Mouse (Mus musculus) forebrain, embryonic 15.5 days (tissue): ENCODE data around the gene Irx5. TPM values are rescaled to one million over a fixed set of nuclear protein-coding genes. Genes with fewer than 3 reads are reported as not detected.

Experiments used
- ATAC-seq: fragments of 200-750 bp; cut with Nextera tagmentation; replicated peaks from 2 replicates; pipeline ENCODE4 v1.8.0; 2017; ENCODE audit warnings: mild to moderate bottlenecking, moderate TSS enrichment, moderate library complexity
- H3K27ac ChIP-seq: fragments of 300-500 bp; sonication (generic); replicated peaks from 2 replicates; pipeline ENCODE4 v1.5.1; 2015; ENCODE audit warnings: mild to moderate bottlenecking, inconsistent platforms
- H3K27me3 ChIP-seq: fragments of 300-500 bp; sonication (generic); 2 replicates; pipeline ENCODE4 v1.6.1; 2015; ENCODE audit warnings: inconsistent platforms
- H3K36me3 ChIP-seq: fragments of 300-500 bp; sonication (generic); 2 replicates; pipeline ENCODE4 v1.6.1; 2015; ENCODE audit warnings: mild to moderate bottlenecking, inconsistent platforms
- H3K4me1 ChIP-seq: fragments of 300-500 bp; sonication (generic); 2 replicates; pipeline ENCODE4 v1.6.1; 2015; ENCODE audit warnings: inconsistent platforms
- H3K4me2 ChIP-seq: fragments of 300-500 bp; sonication (generic); replicated peaks from 2 replicates; pipeline ENCODE4 v1.6.1; 2015; ENCODE audit warnings: mild to moderate bottlenecking, inconsistent platforms
- H3K4me3 ChIP-seq: fragments of 300-500 bp; sonication (generic); 2 replicates; pipeline ENCODE4 v1.5.1; 2015; ENCODE audit warnings: mild to moderate bottlenecking, inconsistent platforms
- H3K9ac ChIP-seq: fragments of 300-500 bp; sonication (generic); replicated peaks from 2 replicates; pipeline ENCODE4 v1.6.1; 2015; ENCODE audit warnings: mild to moderate bottlenecking, inconsistent platforms
- H3K9me3 ChIP-seq: fragments of 300-500 bp; sonication (generic); 2 replicates; pipeline ENCODE4 v1.6.1; 2016; ENCODE audit warnings: inconsistent platforms
- WGBS: fragments of 180-500 bp; shearing (Covaris S2); methylation state at CpG from one replicate; pipeline ENCODE4 v1.1.7; 2015; ENCODE audit warnings: mixed read lengths; 5-methylcytosine and 5-hydroxymethylcytosine counted together
- polyA plus RNA-seq: library from polyadenylated mRNA; unstranded; fragments of >200 nt; fragmentation: Nextera tagmentation; extraction: Ambion mirVana; gene quantifications from 2 replicates; pipeline ENCODE4 v1.2.1, GENCODE M21; 2015

Gene Irx5
- polyA plus RNA-seq, 1 experiment from 2014 or later = 0.85 TPM

GRCm38 (mm10) chr8:92413583-92413982 is 56.2 kb downstream of the Irx5 start:
- Histone ChIP-seq H3K27ac (no peak overlapping the region), H3K4me1 (no peaks in the 10 kb centered on the region), H3K9me3 (no peaks in the 10 kb centered on the region), H3K27me3 (no peaks in the 10 kb centered on the region; the same call in 1 of the 2 replicates), H3K4me2 (no peak overlapping the region), H3K36me3 (no peaks in the 10 kb centered on the region), H3K4me3 (no peak overlapping the region), H3K9ac (no peak overlapping the region)
- 59% methylated on average over 6 of the region's 6 CpGs for WGBS
- no peak for ATAC-seq

- ATAC-seq = no peak
- 81% methylated on average over 7 of the region's 7 CpGs for WGBS
- Histone ChIP-seq H3K36me3 (no peaks in the 10 kb centered on the region), H3K4me3 (no peak overlapping the region), H3K9ac (no peak overlapping the region), H3K4me1 (no peaks in the 10 kb centered on the region), H3K27me3 (no peaks in the 10 kb centered on the region; the same call in 1 of the 2 replicates), H3K9me3 (no peaks in the 10 kb centered on the region), H3K4me2 (no peak overlapping the region), H3K27ac (no peak overlapping the region)
Measured at GRCm38 (mm10) chr8:92420666-92421065, 63.2 kb downstream of the Irx5 start.
